Mouse (Mus musculus): Measurements from ENCODE around the gene Basp1.

The Basp1 gene

DNA sequence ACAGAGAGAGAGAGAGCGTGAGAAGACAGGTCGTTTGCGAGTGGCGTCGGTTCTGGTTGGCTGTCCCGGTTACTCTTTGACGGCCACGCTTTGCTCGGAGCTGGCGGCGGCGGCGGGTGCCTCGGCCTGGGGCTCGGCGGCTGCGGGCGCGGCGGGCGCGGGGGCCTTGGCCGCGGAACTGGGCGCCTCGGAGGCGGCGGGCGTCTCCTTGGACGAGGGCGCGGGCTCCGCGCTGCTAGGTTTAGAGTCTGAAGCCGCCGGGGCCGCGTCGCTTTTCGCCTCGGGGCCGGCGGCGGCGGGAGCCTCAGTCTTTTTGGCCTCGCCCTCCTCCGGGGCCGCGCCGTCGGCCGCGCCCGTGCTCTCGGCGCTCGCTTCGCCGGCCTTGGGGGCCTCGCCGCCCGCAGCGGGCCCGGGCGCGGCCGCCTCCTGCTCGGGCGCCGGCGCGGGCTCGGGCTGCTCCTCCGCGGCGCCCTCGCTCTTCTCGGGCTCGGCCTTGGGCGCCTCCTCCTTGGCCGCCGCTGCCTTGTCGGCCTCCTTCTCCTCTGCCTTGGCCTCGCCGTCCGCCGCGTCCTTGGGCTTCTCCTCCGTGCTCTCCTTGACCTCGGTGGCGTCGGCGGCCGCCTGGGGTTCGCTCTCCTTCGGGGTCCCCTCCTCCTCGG lies 49.3 kb downstream of the Basp1 start:
- no peak for DNase-seq (ENCODE audit: low read depth, low spot score)

DNA sequence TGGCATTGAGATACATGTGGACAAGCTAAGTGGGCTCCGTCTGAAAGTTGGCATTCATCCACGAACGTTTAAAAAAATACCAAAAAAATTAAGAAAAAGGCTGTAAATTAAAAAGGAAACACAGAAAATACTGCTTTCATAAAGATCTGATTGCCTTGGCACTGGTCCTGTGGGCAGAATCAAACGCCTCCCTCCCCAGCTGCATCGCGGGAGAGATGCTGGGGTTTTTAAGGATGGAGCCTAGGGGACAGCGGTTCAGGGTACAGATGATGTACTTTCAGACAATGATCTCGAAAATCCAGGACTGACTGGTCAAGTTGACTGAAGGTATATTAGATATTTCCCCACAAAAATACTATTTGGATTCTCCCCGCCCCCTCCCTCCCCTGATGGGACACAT lies 49.9 kb downstream of the Basp1 start:
- DNase-seq (ENCODE audit: low read depth, low spot score), result no peak

- DNase-seq (ENCODE audit: low read depth, low spot score), result no peak
Measured at GRCm38 (mm10) chr15:25360825-25361224, 52.7 kb downstream of the Basp1 start.

DNA sequence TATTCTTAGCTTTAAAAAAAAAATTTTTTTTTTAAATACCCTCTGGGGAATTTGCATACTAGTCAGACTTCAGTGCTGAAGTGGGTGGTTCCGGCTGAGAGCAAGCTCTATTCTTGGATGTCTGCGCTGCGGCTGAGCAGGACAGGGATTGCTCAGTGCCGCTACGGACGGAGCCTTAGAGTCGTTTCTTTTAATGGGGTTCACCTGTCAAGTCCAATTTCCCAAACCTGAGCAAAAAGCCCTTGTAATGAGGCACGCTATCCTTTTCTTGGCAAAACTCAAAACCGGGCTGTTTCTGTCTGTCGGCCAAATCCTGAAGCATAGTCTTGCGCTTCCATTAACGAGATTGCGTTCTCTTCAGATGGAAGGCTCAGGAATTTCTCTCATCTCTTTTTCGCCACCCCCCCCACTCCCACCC lies 54.9 kb downstream of the Basp1 start:
- no peak for DNase-seq (ENCODE audit: low read depth, low spot score)

- no peak for DNase-seq (ENCODE audit: low read depth, low spot score)
Measured at GRCm38 (mm10) chr15:25355339-25355738, 58.2 kb downstream of the Basp1 start.

DNA sequence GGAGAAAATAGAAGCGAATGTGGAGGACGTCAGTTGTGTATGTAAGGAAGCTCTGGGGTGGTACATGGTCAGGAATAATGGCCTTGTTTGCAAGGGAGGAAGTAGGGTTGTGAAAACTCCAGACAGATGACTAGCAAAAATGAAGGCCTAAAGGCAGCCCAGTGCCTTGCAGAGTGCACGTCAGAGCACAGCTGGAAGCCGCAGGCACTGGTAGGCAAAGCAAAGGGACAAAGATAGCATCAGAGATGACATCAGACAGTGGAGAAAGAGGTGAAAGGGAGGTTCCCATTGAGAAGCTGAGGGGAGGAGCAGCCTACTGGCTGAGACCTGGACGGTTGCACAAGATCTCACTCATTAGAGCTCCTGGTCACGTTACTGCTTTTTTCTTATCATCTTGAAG lies 58.8 kb downstream of the Basp1 start:
- no peak for DNase-seq (ENCODE audit: low read depth, low spot score)

- DNase-seq (ENCODE audit: low read depth, low spot score), result no peak
Measured at GRCm38 (mm10) chr15:25353498-25353897, 60.1 kb downstream of the Basp1 start.

- DNase-seq (ENCODE audit: low read depth, low spot score), result no peak
Measured at GRCm38 (mm10) chr15:25343263-25343662, 70.3 kb downstream of the Basp1 start.

- no peak for DNase-seq (ENCODE audit: low read depth, low spot score)
Measured at GRCm38 (mm10) chr15:25335277-25335676, 78.3 kb downstream of the Basp1 start.

- DNase-seq (ENCODE audit: low read depth, low spot score), result peak; percentile 31
Measured at GRCm38 (mm10) chr15:25331877-25332445, 81.6 kb downstream of the Basp1 start.

GRCm38 (mm10) chr15:25330946-25331345 lies 82.6 kb downstream of the Basp1 start:
- DNase-seq (ENCODE audit: low read depth, low spot score), result no peak

GRCm38 (mm10) chr15:25322601-25323000 lies 91.0 kb downstream of the Basp1 start:
- DNase-seq (ENCODE audit: low read depth, low spot score), result no peak

- no peak for DNase-seq (ENCODE audit: low read depth, low spot score)
Measured at GRCm38 (mm10) chr15:25322111-25322510, 91.5 kb downstream of the Basp1 start.

GRCm38 (mm10) chr15:25321636-25322035 lies 91.9 kb downstream of the Basp1 start:
- no peak for DNase-seq (ENCODE audit: low read depth, low spot score)

DNA sequence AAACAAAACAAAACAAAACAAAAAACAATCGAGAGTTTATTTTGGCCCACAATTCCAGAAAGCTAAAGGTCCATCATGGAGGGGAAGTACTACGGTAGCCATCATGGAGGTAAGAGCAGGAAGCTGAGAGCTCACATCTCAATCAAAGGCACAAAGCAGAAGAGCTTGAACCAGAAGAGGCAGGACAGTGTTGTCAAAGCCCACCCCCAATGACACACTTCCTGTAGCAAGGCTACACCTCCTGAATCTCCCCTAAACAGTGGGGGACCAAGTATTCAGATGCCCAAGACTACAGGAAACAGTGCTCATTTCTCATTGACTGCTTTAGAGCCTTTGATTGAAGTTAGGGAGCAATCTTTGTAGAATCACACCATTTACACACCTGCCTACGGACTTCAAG lies 99.1 kb downstream of the Basp1 start:
- no peak for DNase-seq (ENCODE audit: low read depth, low spot score)

All from WW6 (cell line).